Mouse (Mus musculus): Measurements from ENCODE around the gene Pcf11.

DNA sequence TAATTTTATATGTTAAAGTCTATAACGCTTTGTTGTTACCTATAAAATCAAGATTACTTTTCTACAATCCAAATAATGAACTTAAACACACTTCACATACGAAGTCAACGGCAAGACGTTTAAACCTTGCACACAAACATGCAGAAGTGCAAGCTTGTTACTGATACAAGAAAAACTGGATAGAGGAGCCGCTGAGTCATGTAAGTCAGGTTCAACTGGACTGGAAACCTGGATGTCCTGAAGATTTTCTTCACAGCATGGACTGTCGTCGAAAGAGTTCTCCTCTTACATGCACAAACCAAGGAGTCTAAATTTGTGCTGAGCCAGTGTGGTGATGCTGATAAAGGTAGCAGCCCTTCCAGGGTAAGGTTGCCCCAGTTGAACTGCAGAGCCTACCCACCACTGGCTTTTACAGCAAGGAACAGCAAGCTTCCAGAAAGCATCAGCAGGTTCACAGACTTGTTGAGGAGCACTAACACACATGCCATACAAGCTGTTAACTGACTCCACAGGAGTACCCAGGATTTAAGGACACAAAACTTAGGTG lies 3.4 kb downstream of the Pcf11 start:
- no peak for TF ChIP-seq POLR2A (IDR thresholded peaks at IDR 0.05; ENCODE audit: low read depth, low read length)
- TF ChIP-seq CTCF (IDR thresholded peaks at IDR 0.05; ENCODE audit: borderline replicate concordance, insufficient read depth, low read length): no peak

Data from embryonic fibroblast, embryonic 13.5 days (primary cell).